Mouse (Mus musculus) testis, postnatal 10 days (tissue): ENCODE data around the gene Vapb.

Experiments
- DNase-seq: peaks from one replicate; pipeline ENCODE4 v3.0.0; 2021; ENCODE audit warnings: low spot score

The Vapb gene

GRCm38 (mm10) chr2:173734426-173734825 is 2.9 kb upstream of the Vapb start:
- no peak for DNase-seq

DNA sequence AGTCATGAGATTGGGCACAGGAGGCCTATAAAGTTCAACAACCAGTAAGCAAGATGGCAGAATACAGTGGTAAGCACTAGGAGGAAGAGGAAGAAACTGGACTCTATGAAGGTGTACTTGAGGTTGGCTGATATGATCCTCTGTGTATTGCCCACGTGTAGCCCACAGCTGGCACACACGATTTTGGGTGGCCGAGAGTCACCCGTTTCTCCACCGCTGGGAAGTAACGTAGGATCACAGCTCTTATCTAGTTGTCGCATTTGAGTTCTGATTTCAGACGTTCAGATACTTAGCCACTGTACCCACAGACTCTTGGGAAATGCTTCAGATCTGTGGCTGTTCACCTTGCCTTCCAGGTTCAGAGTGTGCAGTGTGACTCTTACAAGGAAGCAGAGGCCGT is 921 bp downstream of the Vapb start:
- DNase-seq, result no peak

GRCm38 (mm10) chr2:173739107-173739506 is 1.8 kb downstream of the Vapb start:
- DNase-seq, result no peak

DNA sequence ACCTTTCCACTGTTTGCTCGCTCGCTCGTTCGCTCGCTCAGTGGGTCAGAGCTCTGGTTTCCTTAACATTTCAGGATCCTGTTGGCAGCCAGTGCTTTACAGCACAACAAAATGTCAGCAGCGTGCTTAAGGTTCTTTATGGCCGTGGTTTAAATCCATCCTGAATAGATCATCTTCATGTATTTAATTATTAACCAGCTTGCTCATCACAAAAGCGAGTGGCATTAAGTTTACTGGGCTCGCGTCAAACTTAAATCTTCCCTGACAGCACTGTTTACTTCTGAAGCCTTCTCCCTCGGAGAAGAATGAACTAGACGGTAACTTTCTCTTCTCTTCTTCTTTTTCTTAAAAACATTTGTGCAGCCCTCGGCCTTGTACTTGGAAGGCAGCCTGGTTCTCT is 4.8 kb downstream of the Vapb start:
- DNase-seq, result no peak

GRCm38 (mm10) chr2:173742744-173743143 is 5.4 kb downstream of the Vapb start:
- no peak for DNase-seq

DNA sequence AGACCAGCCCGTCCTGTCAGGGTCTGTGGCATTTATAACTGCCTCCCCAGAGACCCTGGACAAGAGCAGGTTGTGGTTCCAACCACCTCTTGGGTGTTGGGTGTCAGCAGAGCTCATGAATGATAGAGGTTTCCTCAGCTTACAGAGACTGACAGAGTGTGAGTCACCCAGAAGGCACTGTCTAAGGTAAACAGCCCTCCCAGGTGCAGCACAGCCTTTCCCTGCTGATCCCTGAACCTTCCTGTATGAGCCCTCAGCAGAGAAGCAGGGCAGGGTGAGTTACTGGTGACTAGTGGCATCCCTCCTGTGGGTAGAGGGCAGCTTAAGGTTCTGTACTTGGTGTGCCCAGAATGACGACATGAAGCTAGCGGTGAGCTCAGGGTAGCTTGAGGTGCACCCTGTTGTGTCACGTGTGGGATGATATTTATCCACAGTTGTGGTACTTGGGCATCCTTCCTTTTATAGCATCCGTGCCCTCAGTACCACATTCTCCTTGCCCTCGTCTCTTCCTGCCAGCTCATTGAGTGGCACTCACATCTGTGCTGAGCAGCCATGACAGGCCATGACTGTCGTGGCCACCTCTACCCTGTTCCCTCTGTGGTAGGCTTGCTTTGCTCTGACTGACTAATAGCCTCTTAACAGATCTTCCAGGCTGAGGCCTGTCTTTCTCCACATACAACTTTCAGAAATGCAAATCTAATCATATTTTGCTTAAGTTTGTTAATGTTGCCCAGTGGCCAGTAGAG is 6.9 kb downstream of the Vapb start:
- no peak for DNase-seq

GRCm38 (mm10) chr2:173748961-173749659 is 11.8 kb downstream of the Vapb start:
- no peak for DNase-seq

DNA sequence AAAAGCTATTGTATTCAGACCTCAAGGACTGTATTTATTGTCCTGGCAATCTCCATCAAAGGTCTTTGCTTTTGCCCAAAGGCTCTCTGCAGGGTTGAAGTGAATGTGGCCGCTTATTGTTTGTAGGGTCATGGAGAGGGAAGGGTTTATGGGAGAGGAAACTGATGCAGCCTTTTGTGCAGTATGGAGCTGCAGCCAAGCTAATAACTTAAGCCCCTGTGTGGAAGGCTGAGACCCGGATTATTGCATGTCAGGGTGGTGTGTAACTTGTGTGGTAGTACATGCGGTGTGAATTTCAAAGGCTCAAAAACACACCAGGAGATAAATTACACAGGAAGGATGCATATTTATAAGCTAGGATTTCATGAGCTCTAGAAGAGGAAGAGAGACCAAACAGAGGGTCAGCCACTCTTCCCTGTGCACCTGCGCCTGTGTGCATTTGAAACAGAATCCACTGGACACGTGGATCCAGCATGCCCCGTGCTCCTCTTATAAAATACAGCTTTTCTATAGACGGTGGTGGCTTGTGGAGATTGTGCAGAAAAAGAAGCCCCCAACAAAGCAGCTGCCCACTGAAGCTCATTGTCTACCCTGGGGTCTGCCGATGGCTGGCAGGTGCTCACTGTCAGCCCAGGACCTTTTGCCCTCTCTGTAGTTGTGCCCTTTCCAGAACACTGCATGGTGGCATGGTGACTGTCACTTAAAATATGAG is 18.3 kb downstream of the Vapb start:
- DNase-seq, result no peak

DNA sequence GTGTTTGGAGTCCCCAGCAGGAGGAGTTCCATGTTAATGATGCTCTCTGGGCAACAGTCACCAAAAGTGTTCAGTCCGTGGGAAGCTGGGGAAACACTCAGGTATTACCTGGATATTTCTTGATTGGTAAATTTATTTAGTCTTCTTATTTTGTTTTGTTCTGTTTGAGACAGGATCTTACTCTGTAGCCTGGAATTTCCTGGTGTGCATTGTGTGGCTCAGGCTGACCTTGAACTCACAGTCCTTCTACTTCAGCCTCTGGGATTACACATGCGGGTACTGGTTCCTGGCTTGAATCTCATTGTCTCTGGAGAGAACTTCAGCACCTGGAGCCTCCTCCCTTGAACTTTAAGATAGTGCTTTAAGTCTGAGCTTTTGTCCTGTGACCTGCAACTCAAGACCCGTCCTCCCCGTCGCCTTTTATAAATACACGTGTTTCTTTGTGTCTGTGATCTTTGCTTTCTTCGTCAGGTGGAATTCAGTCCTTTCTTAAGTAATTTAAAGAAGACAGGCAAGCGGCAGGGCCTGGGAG is 20.4 kb downstream of the Vapb start:
- DNase-seq, result no peak

GRCm38 (mm10) chr2:173760607-173761006 is 23.3 kb downstream of the Vapb start:
- DNase-seq, result no peak

DNA sequence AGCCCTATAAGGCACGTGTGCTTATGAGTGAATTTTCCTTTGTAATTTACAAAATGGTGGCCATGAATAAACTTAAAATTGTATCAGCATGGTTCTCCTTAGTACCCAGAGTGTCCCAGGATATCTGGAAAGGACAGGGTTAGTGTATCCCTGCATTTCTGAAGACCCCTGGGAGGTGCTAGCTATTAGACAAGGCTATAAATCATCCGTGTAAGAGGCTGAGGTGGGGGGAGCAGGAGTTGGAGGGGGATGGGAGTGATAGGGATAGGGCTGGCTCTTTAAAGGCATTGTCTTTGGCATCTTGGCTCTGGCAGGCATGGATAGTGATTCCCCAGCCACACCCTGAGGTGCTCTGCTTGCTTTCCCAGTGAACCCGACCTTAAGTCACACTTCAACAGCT is 27.3 kb downstream of the Vapb start:
- DNase-seq, result no peak

DNA sequence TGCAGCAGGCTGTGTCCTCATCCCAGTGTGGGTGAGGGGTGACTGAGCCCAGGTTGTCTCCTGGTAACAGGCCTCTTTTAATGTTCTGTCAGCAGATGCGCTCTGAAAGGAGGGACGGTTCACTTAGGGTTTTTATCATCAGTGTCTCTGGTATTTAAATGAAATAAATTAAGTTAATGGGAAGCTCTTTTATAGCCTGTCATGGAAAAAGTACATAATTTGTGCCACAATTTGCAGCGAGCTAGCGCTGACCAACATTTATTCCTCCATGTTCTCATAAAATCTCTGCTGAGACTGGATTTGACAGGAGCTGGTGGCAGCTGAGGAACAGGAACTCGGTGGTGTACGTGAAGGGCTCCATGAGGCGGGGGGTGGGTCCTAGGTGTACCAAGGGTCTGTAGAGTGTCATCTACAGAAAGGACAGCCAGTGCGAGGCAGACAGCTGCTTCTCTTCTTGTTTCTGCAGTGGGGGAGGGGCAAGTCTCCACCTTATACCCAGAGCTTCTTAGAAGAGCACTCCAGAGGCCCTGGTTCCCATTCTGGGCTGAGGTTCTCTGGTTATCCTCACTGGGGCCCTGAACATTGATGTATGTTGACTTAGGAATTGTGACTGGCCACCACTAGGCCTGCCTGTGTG is 30.8 kb downstream of the Vapb start:
- DNase-seq, result no peak

DNA sequence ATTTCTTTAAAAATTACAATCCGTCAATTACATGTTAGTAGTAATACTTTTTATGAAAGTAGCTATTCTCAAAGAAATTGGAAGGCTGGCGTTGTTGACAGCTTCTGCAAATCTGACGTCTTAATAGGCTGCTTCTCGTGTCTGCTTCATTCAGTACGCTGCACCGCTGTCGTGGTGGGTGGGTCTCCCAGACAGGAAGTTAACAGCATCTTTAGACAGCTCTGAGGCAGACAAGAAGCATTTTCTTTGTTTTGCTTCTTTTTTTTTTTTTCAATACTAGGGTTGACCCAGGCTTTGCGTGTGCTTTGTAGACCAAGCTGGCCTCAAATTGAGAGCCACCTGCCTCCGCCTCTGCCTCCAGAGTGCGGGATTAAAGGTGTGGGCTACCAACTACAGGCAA is 31.9 kb downstream of the Vapb start:
- DNase-seq, result no peak

DNA sequence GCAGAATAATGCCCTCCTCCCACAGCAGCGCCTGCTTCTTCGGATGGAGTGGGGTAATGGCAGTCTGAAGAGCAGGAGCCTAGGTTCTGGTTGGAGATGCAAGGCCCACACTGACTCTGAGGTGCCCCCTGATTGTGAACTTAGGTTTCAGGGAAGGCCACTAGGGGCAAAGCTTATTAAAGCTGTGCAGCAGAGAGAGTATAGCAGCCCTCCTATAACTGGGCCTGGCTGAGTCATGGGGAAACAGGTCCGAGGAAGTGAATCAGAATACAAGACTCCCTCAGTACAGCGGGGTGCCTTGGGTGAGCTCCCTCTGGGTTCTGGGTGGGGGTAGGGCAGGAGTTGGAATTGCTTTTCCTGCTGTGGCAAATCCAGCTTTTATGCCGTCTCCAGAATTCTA is 33.3 kb downstream of the Vapb start:
- no peak for DNase-seq

DNA sequence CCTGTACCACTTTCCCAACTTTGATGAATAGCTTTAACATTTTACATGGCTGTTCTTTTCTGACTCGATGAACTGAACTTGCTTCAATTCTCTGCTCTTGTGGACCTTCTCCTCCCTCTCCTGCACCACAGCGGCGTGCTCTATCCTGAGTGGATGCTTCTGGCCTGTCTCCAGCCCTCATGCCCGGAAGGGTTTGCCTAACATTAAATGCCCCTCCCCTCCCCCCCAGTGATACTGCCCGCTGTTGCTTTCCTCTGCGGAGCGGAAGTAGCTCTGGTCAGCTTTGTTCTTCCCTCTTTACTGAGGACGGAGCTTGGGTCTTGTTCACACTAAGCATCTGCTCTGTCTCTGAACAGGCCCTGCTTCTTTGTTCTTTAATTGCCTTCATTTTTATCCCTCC is 34.4 kb downstream of the Vapb start:
- no peak for DNase-seq

- DNase-seq, result no peak
Measured at GRCm38 (mm10) chr2:173775556-173775955, 38.2 kb downstream of the Vapb start.

- no peak for DNase-seq
Measured at GRCm38 (mm10) chr2:173776108-173776507, 38.8 kb downstream of the Vapb start.

GRCm38 (mm10) chr2:173780931-173781330 is 43.6 kb downstream of the Vapb start:
- DNase-seq, result no peak

DNA sequence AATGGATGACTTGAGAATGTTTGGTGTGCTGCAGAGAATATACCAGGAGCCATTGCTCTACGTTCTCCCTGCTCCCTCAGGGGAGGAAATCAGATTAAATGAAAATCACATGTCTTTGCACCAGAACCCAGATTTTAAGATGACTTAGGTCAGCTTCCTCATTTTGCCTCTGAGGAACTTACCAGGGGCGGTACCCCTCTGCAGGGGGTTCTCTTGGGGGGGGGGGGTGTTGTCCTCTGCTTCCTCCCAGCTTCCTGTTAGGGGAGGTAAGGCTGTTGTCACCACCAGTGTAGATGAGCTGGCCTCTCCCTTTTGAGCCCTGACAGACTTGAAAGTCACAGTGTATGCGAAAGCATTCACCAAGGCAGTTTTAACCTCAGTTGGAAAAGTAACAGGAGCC is 47.1 kb downstream of the Vapb start:
- no peak for DNase-seq

- DNase-seq, result no peak
Measured at GRCm38 (mm10) chr2:173784884-173785283, 47.6 kb downstream of the Vapb start.

DNA sequence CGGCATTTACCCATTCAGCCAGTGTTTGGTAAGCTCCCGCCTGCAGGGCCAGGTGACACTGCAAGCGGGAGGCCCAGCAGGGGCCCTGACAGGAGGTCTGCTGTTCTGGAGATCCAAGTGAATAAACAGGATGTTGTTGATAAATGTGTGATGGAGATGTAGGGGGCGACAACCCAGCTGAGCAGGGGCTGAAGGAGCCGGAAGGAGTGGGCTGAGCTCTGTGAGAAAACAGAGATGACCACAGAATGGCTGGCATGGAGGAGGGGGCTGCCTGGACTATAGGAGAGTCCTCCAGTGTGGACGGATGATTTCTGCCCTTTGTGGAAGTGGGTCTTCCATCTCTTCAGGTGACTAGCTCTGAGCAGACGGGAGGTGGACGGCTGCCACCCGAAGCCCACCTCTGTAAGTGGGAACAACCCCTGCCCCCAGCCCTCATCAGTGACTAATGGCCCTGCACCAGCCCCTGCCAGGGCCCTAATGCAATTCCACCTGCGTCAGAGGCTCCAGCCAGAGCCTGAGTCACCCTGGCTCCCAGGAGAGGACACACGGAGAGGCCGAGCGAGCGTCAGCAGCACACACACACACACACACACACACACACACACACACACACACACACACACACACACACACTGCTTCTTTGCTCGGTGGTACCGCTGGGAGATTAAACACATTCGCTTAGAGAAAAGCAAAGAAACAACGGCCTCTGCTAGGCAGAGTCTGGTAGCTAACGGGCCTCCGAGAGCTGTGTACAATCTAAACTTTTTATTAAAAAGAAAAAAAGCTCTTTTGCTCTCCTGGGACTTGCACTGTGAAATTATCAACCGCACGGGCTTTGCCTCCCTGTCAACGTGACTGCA is 52.9 kb downstream of the Vapb start:
- no peak for DNase-seq
